Mouse (Mus musculus): Measurements from ENCODE around the gene Dynll2. TPM values are rescaled to one million over a fixed set of nuclear protein-coding genes. Genes with fewer than 3 reads are reported as not detected.

The Dynll2 gene
- polyA plus RNA-seq, 1 experiment from 2014 or later: 24.8 TPM

- H3K36me3 ChIP-seq (replicated peaks): no peaks in the 10 kb centered on the region
- peaks cover 22% of the 10 kb centered on the region for H3K27me3 ChIP-seq (ENCODE audit: poor library complexity, severe bottlenecking)
- DNase-seq (ENCODE audit: extremely low spot score, low spot score): no peak
- H3K27ac ChIP-seq: no peak overlapping the region
- H3K4me3 ChIP-seq: no peak overlapping the region
- H3K4me1 ChIP-seq: peaks cover 21% of the 10 kb centered on the region
- 94% methylated on average over 11 of the region's 11 CpGs for WGBS
- H3K9me3 ChIP-seq: no peaks in the 10 kb centered on the region
These were observed 25.4 kb upstream of the Dynll2 start for GRCm38 (mm10) chr11:88012621-88013244.

- no peak overlapping the region for H3K27ac ChIP-seq
- H3K9me3 ChIP-seq: no peaks in the 10 kb centered on the region
- H3K4me1 ChIP-seq: peaks cover 21% of the 10 kb centered on the region
- no peak overlapping the region for H3K4me3 ChIP-seq
- H3K27me3 ChIP-seq (ENCODE audit: poor library complexity, severe bottlenecking): peaks cover 22% of the 10 kb centered on the region
- WGBS: 90% methylated on average over 7 of the region's 7 CpGs
- no peak for DNase-seq (ENCODE audit: extremely low spot score, low spot score)
- H3K36me3 ChIP-seq (replicated peaks): no peaks in the 10 kb centered on the region
These were observed 24.6 kb upstream of the Dynll2 start for GRCm38 (mm10) chr11:88011914-88012419.

GRCm38 (mm10) chr11:88011208-88011913 lies 24.0 kb upstream of the Dynll2 start:
- WGBS: 82% methylated on average over 11 of the region's 11 CpGs
- Histone ChIP-seq H3K36me3 (replicated peaks) (no peaks in the 10 kb centered on the region), H3K27me3 (ENCODE audit: poor library complexity, severe bottlenecking) (peaks cover 22% of the 10 kb centered on the region), H3K27ac (no peak overlapping the region), H3K4me1 (peaks cover 21% of the 10 kb centered on the region), H3K9me3 (no peaks in the 10 kb centered on the region), H3K4me3 (no peak overlapping the region)
- no peak for DNase-seq (ENCODE audit: extremely low spot score, low spot score)

GRCm38 (mm10) chr11:88009542-88010190 lies 22.3 kb upstream of the Dynll2 start:
- Histone ChIP-seq H3K27me3 (ENCODE audit: poor library complexity, severe bottlenecking) (peaks cover 22% of the 10 kb centered on the region), H3K36me3 (replicated peaks) (no peaks in the 10 kb centered on the region), H3K4me1 (peaks cover 21% of the 10 kb centered on the region), H3K4me3 (no peak overlapping the region), H3K27ac (peak overlapping the region; percentile 67), H3K9me3 (peaks cover 3% of the 10 kb centered on the region; the same call in 1 of the 2 replicates)
- no peak for DNase-seq (ENCODE audit: extremely low spot score, low spot score)
- WGBS: 23% methylated on average over 16 of the region's 16 CpGs

- H3K4me3 ChIP-seq: no peak overlapping the region
- DNase-seq (ENCODE audit: extremely low spot score, low spot score): no peak
- 53% methylated on average over 1 of the region's 1 CpGs for WGBS
- peaks cover 22% of the 10 kb centered on the region for H3K27me3 ChIP-seq (ENCODE audit: poor library complexity, severe bottlenecking)
- no peaks in the 10 kb centered on the region for H3K36me3 ChIP-seq (replicated peaks)
- H3K27ac ChIP-seq: no peak overlapping the region
- peaks cover 3% of the 10 kb centered on the region; the same call in 1 of the 2 replicates for H3K9me3 ChIP-seq
- peaks cover 21% of the 10 kb centered on the region for H3K4me1 ChIP-seq
These were observed 21.3 kb upstream of the Dynll2 start for GRCm38 (mm10) chr11:88008641-88009040.

- no peak for DNase-seq (ENCODE audit: extremely low spot score, low spot score)
- H3K36me3 ChIP-seq (replicated peaks): peaks cover 17% of the 10 kb centered on the region
- H3K27ac ChIP-seq: no peak overlapping the region
- H3K9me3 ChIP-seq: peaks cover 10% of the 10 kb centered on the region
- no peak overlapping the region for H3K4me3 ChIP-seq
- H3K4me1 ChIP-seq: peaks cover 6% of the 10 kb centered on the region; the same call in 1 of the 2 replicates
- WGBS: 54% methylated on average over 2 of the region's 2 CpGs
- H3K27me3 ChIP-seq (ENCODE audit: poor library complexity, severe bottlenecking): peaks cover 6% of the 10 kb centered on the region; the same call in 1 of the 2 replicates
These were observed 16.8 kb upstream of the Dynll2 start for GRCm38 (mm10) chr11:88004123-88004522.

- Histone ChIP-seq H3K27ac (no peak overlapping the region), H3K4me3 (no peak overlapping the region), H3K36me3 (replicated peaks) (peaks cover 17% of the 10 kb centered on the region), H3K9me3 (peaks cover 10% of the 10 kb centered on the region), H3K4me1 (no peaks in the 10 kb centered on the region), H3K27me3 (ENCODE audit: poor library complexity, severe bottlenecking) (no peaks in the 10 kb centered on the region)
- 72% methylated on average over 4 of the region's 4 CpGs for WGBS
- DNase-seq (ENCODE audit: extremely low spot score, low spot score): no peak
These were observed 15.4 kb upstream of the Dynll2 start for GRCm38 (mm10) chr11:88002738-88003137.

GRCm38 (mm10) chr11:87999751-88000150 lies 12.4 kb upstream of the Dynll2 start:
- Histone ChIP-seq H3K9me3 (peaks cover 8% of the 10 kb centered on the region), H3K4me1 (no peaks in the 10 kb centered on the region), H3K27ac (no peak overlapping the region), H3K27me3 (ENCODE audit: poor library complexity, severe bottlenecking) (no peaks in the 10 kb centered on the region), H3K4me3 (no peak overlapping the region), H3K36me3 (replicated peaks) (peaks cover 17% of the 10 kb centered on the region)
- no peak for DNase-seq (ENCODE audit: extremely low spot score, low spot score)
- WGBS: 92% methylated on average over 5 of the region's 5 CpGs

- Histone ChIP-seq H3K4me1 (peaks cover 15% of the 10 kb centered on the region), H3K9me3 (no peaks in the 10 kb centered on the region), H3K27me3 (ENCODE audit: poor library complexity, severe bottlenecking) (no peaks in the 10 kb centered on the region), H3K4me3 (no peak overlapping the region), H3K27ac (no peak overlapping the region), H3K36me3 (replicated peaks) (no peaks in the 10 kb centered on the region; the same call in 1 of the 2 replicates)
- DNase-seq (ENCODE audit: extremely low spot score, low spot score): no peak
- WGBS: 54% methylated on average over 4 of the region's 4 CpGs
These were observed 4.5 kb upstream of the Dynll2 start for GRCm38 (mm10) chr11:87991806-87992205.

GRCm38 (mm10) chr11:87987861-87988260 lies 528 bp upstream of the Dynll2 start:
- 66% methylated on average over 11 of the region's 11 CpGs for WGBS
- Histone ChIP-seq H3K4me3 (peak overlapping the region; percentile 100), H3K9me3 (no peaks in the 10 kb centered on the region), H3K27ac (peak overlapping the region; percentile 97), H3K4me1 (peaks cover 47% of the 10 kb centered on the region), H3K36me3 (replicated peaks) (peaks cover 27% of the 10 kb centered on the region), H3K27me3 (ENCODE audit: poor library complexity, severe bottlenecking) (no peaks in the 10 kb centered on the region)
- DNase-seq (ENCODE audit: extremely low spot score, low spot score): no peak

- H3K9me3 ChIP-seq: no peaks in the 10 kb centered on the region
- peaks cover 53% of the 10 kb centered on the region for H3K4me1 ChIP-seq
- H3K4me3 ChIP-seq: peak overlapping the region; percentile 100
- no peaks in the 10 kb centered on the region for H3K27me3 ChIP-seq (ENCODE audit: poor library complexity, severe bottlenecking)
- H3K36me3 ChIP-seq (replicated peaks): peaks cover 44% of the 10 kb centered on the region
- H3K27ac ChIP-seq: peak overlapping the region; percentile 97
- 5% methylated on average over 13 of the region's 13 CpGs for WGBS
- peak; percentile 67 for DNase-seq (ENCODE audit: extremely low spot score, low spot score)
These were observed 1.1 kb downstream of the Dynll2 start for GRCm38 (mm10) chr11:87986141-87986741.

GRCm38 (mm10) chr11:87985643-87986042 lies 1.7 kb downstream of the Dynll2 start:
- H3K4me1 ChIP-seq: peaks cover 53% of the 10 kb centered on the region
- peak overlapping the region; percentile 97; the same call in 1 of the 2 replicates for H3K27ac ChIP-seq
- no peaks in the 10 kb centered on the region for H3K9me3 ChIP-seq
- DNase-seq (ENCODE audit: extremely low spot score, low spot score): no peak
- 67% methylated on average over 9 of the region's 9 CpGs for WGBS
- peak overlapping the region; percentile 100 for H3K4me3 ChIP-seq
- no peaks in the 10 kb centered on the region for H3K27me3 ChIP-seq (ENCODE audit: poor library complexity, severe bottlenecking)
- peaks cover 50% of the 10 kb centered on the region for H3K36me3 ChIP-seq (replicated peaks)
